Mouse (Mus musculus) liver, embryonic 14.5 days (tissue): ENCODE results near the gene Man1c1. TPM values are rescaled to one million over a fixed set of nuclear protein-coding genes. Genes with fewer than 3 reads are reported as not detected.

Experiments used
- ATAC-seq: fragments of 200-750 bp; cut with Nextera tagmentation; 2 replicates; pipeline ENCODE4 v1.8.0; 2017; ENCODE audit warnings: moderate number of reproducible peaks, mild to moderate bottlenecking, moderate library complexity; ENCODE audit not compliant: insufficient read depth
- DNase-seq, 3 experiments: peaks; one replicate each; pipeline ENCODE4 v3.0.0-alpha.2; 2012 to 2013; ENCODE audit warnings: low read depth in 3 of 3, low spot score in 3 of 3
- H3K27ac ChIP-seq: fragments of 300-500 bp; sonication (generic); 2 replicates; pipeline ENCODE4 v1.5.1; 2014; ENCODE audit warnings: moderate library complexity, mild to moderate bottlenecking, control low read depth, inconsistent platforms
- H3K27me3 ChIP-seq: fragments of 300-500 bp; sonication (generic); 2 replicates; pipeline ENCODE4 v1.6.1; 2014; ENCODE audit warnings: mild to moderate bottlenecking, low read length, moderate library complexity; ENCODE audit not compliant: control insufficient read depth, insufficient read depth
- H3K36me3 ChIP-seq: fragments of 300-500 bp; sonication (generic); replicated peaks from 2 replicates; pipeline ENCODE4 v1.6.1; 2014; ENCODE audit warnings: low read depth; ENCODE audit not compliant: control insufficient read depth, insufficient read depth
- H3K4me1 ChIP-seq, 2 experiments: fragments of 200-500 bp in 1 of 2; fragments of 300-500 bp in 1 of 2; sonication (generic) in 1 of 2; replicated peaks; 2 replicates each; pipeline ENCODE4 v1.6.1; 2012 to 2014; ENCODE audit warnings: antibody characterized with exemption in 1 of 2, inconsistent platforms in 1 of 2, low read length in 1 of 2; ENCODE audit not compliant: control insufficient read depth in 2 of 2, insufficient read depth in 2 of 2
- H3K4me2 ChIP-seq: fragments of 300-500 bp; sonication (generic); 2 replicates; pipeline ENCODE4 v1.6.1; 2014; ENCODE audit warnings: low read depth, mild to moderate bottlenecking, control low read depth, moderate library complexity
- H3K4me3 ChIP-seq, 2 experiments: fragments of 200-500 bp in 1 of 2; fragments of 300-500 bp in 1 of 2; sonication (generic) in 1 of 2; 2 replicates each; pipeline ENCODE4 v1.5.1; 2012 to 2014; ENCODE audit warnings: low read depth in 2 of 2, low read length in 2 of 2, mild to moderate bottlenecking in 2 of 2, control low read depth in 1 of 2, inconsistent platforms in 1 of 2, moderate library complexity in 1 of 2; ENCODE audit not compliant: insufficient read depth in 1 of 2
- H3K9ac ChIP-seq: fragments of 300-500 bp; sonication (generic); replicated peaks from 2 replicates; pipeline ENCODE4 v1.6.1; 2014; ENCODE audit warnings: mild to moderate bottlenecking, control low read depth, moderate library complexity
- H3K9me3 ChIP-seq: fragments of 300-500 bp; sonication (generic); 2 replicates; pipeline ENCODE4 v1.6.1; 2016; ENCODE audit warnings: low read length, mixed read lengths; ENCODE audit not compliant: control insufficient read depth
- CTCF ChIP-seq: IDR thresholded peaks from 2 replicates; pipeline ENCODE4 v1.5.1; 2016; ENCODE audit warnings: antibody characterized with exemption, low read depth, control low read depth
- EP300 ChIP-seq: IDR thresholded peaks from 2 replicates; pipeline ENCODE4 v1.6.1; 2016; ENCODE audit warnings: antibody characterized with exemption, low read depth
- WGBS: fragments of 180-500 bp; shearing (Covaris S2); extraction: QIAGEN DNeasy Blood & Tissue Kit; methylation state at CpG from one replicate; pipeline ENCODE4 v1.1.7; 2014; ENCODE audit not compliant: insufficient replicate concordance; 5-methylcytosine and 5-hydroxymethylcytosine counted together
- polyA plus RNA-seq, 2 experiments: library from polyadenylated mRNA; depleted of rRNA in 1 of 2; stranded (reverse) in 1 of 2; unstranded in 1 of 2; fragments of >200 nt; fragmentation: Nextera tagmentation in 1 of 2; extraction: Ambion mirVana in 1 of 2; gene quantifications; 2 replicates each; pipeline versions ENCODE4 v1.2.1 to v1.2.3; 2012 to 2014

The Man1c1 gene
- 1.6 and 1.9 TPM in 2 replicates for polyA plus RNA-seq (2012; rRNA removed)
- 1.00 and 1.2 TPM in 2 replicates for polyA plus RNA-seq (2014; fragmentation: Nextera tagmentation; extraction: Ambion mirVana)

- TF ChIP-seq EP300 (no peak), CTCF (no peak)
- DNase-seq (peak; percentile 80 to 84 (median 82)), ATAC-seq (peak; percentile 93)
- H3K27me3 ChIP-seq = peaks cover 48% of the 10 kb centered on the region
- H3K36me3 ChIP-seq = no peaks in the 10 kb centered on the region
- peak within 1 kb of the TSS; percentile 81 for H3K4me2 ChIP-seq
- H3K9me3 ChIP-seq = no peaks in the 10 kb centered on the region
- peak within 1 kb of the TSS; percentile 43 to 59 for H3K4me3 ChIP-seq
- under 1% methylated on average over 78 of the region's 81 CpGs for WGBS
- H3K27ac ChIP-seq = no peak within 1 kb of the TSS
- H3K9ac ChIP-seq = no peak within 1 kb of the TSS
- no peaks in the 10 kb centered on the region for H3K4me1 ChIP-seq
Observed at GRCm38 (mm10) chr4:134703835-134704546, at the start of gene Man1c1. Man1c1 (minus strand) TSS chr4:134704290.

- no peak overlapping the region for H3K4me2 ChIP-seq
- no peak overlapping the region for H3K4me3 ChIP-seq
- H3K4me1 ChIP-seq = peaks cover 34 to 55% of the 10 kb centered on the region in 2 experiments
- peak overlapping the region; percentile 23 for H3K27ac ChIP-seq
- no peak for ATAC-seq
- no peak overlapping the region for H3K9ac ChIP-seq
- no peaks in the 10 kb centered on the region for H3K9me3 ChIP-seq
- H3K27me3 ChIP-seq = no peaks in the 10 kb centered on the region
- TF ChIP-seq EP300 = no peak
- no peak for TF ChIP-seq CTCF
- DNase-seq = no peak
- 33% methylated on average over 17 of the region's 17 CpGs for WGBS
- peaks cover 18% of the 10 kb centered on the region for H3K36me3 ChIP-seq
Observed at GRCm38 (mm10) chr4:134753516-134754261, 49.6 kb upstream of the Man1c1 start.

- Histone ChIP-seq H3K9me3 (no peaks in the 10 kb centered on the region), H3K4me2 (no peak overlapping the region), H3K27me3 (no peaks in the 10 kb centered on the region), H3K36me3 (peaks cover 25% of the 10 kb centered on the region), H3K27ac (peak overlapping the region; percentile 76; the same call in 1 of the 2 replicates), H3K4me3 (no peak overlapping the region), H3K9ac (no peak overlapping the region), H3K4me1 (peaks cover 27 to 48% of the 10 kb centered on the region in 2 experiments)
- no peak for DNase-seq
- no peak for TF ChIP-seq CTCF
- no peak for TF ChIP-seq EP300
- no peak for ATAC-seq
- WGBS = 75% methylated on average over 11 of the region's 11 CpGs
Observed at GRCm38 (mm10) chr4:134752911-134753426, 48.9 kb upstream of the Man1c1 start.

- 34% methylated on average over 18 of the region's 18 CpGs for WGBS
- ATAC-seq (peak; percentile 86), DNase-seq (peak; percentile 73 to 80 (median 78))
- H3K9ac ChIP-seq = peak overlapping the region; percentile 48
- H3K27me3 ChIP-seq = no peaks in the 10 kb centered on the region
- no peak overlapping the region for H3K4me3 ChIP-seq
- H3K36me3 ChIP-seq = peaks cover 36% of the 10 kb centered on the region
- H3K27ac ChIP-seq = peak overlapping the region; percentile 76
- H3K4me1 ChIP-seq = peaks cover 27 to 48% of the 10 kb centered on the region in 2 experiments
- H3K9me3 ChIP-seq = no peaks in the 10 kb centered on the region
- TF ChIP-seq EP300 (peak; percentile 95), CTCF (no peak)
- peak overlapping the region; percentile 68 for H3K4me2 ChIP-seq
Observed at GRCm38 (mm10) chr4:134751682-134752380, 47.7 kb upstream of the Man1c1 start.
